Mouse (Mus musculus) kidney, embryonic 15.5 days (tissue): ENCODE measurements around the gene Msln. TPM values are rescaled to one million over a fixed set of nuclear protein-coding genes. Genes with fewer than 3 reads are reported as not detected.

Experiments
- ATAC-seq: fragments of 200-750 bp; cut with Nextera tagmentation; replicated peaks from 2 replicates; pipeline ENCODE4 v1.8.0; 2017; ENCODE audit warnings: moderate TSS enrichment; ENCODE audit not compliant: low FRiP score
- H3K27ac ChIP-seq: fragments of 300-500 bp; sonication (generic); 2 replicates; pipeline ENCODE4 v1.5.1; 2015; ENCODE audit warnings: mild to moderate bottlenecking, inconsistent platforms
- H3K27me3 ChIP-seq: fragments of 300-500 bp; sonication (generic); 2 replicates; pipeline ENCODE4 v1.6.1; 2015; ENCODE audit warnings: inconsistent platforms
- H3K36me3 ChIP-seq: fragments of 300-500 bp; sonication (generic); 2 replicates; pipeline ENCODE4 v1.6.1; 2015; ENCODE audit warnings: inconsistent platforms
- H3K4me1 ChIP-seq: fragments of 300-500 bp; sonication (generic); 2 replicates; pipeline ENCODE4 v1.6.1; 2015; ENCODE audit warnings: inconsistent platforms
- H3K4me2 ChIP-seq: fragments of 300-500 bp; sonication (generic); 2 replicates; pipeline ENCODE4 v1.6.1; 2015; ENCODE audit warnings: moderate library complexity, mild to moderate bottlenecking, inconsistent platforms
- H3K4me3 ChIP-seq: fragments of 300-500 bp; sonication (generic); replicated peaks from 2 replicates; pipeline ENCODE4 v1.5.1; 2015; ENCODE audit warnings: mild to moderate bottlenecking, inconsistent platforms
- H3K9ac ChIP-seq: fragments of 300-500 bp; sonication (generic); 2 replicates; pipeline ENCODE4 v1.6.1; 2015; ENCODE audit warnings: mild to moderate bottlenecking, inconsistent platforms
- H3K9me3 ChIP-seq: fragments of 300-500 bp; sonication (generic); replicated peaks from 2 replicates; pipeline ENCODE4 v1.6.1; 2016; ENCODE audit warnings: inconsistent platforms
- WGBS: fragments of 180-500 bp; shearing (Covaris S2); methylation state at CpG from one replicate; pipeline ENCODE4 v1.1.7; 2015; ENCODE audit warnings: mixed read lengths; 5-methylcytosine and 5-hydroxymethylcytosine counted together
- microRNA-seq: library from miRNA; unstranded; fragments of <30 nt; microRNA quantifications from one replicate; pipeline ENCODE4, GENCODE M21; 2016
- polyA plus RNA-seq: library from polyadenylated mRNA; unstranded; fragments of >200 nt; fragmentation: Nextera tagmentation; extraction: Ambion mirVana; gene quantifications from 2 replicates; pipeline ENCODE4 v1.2.1, GENCODE M21; 2015

Gene Msln
- polyA plus RNA-seq, 1 experiment from 2014 or later: 6.3 TPM

DNA sequence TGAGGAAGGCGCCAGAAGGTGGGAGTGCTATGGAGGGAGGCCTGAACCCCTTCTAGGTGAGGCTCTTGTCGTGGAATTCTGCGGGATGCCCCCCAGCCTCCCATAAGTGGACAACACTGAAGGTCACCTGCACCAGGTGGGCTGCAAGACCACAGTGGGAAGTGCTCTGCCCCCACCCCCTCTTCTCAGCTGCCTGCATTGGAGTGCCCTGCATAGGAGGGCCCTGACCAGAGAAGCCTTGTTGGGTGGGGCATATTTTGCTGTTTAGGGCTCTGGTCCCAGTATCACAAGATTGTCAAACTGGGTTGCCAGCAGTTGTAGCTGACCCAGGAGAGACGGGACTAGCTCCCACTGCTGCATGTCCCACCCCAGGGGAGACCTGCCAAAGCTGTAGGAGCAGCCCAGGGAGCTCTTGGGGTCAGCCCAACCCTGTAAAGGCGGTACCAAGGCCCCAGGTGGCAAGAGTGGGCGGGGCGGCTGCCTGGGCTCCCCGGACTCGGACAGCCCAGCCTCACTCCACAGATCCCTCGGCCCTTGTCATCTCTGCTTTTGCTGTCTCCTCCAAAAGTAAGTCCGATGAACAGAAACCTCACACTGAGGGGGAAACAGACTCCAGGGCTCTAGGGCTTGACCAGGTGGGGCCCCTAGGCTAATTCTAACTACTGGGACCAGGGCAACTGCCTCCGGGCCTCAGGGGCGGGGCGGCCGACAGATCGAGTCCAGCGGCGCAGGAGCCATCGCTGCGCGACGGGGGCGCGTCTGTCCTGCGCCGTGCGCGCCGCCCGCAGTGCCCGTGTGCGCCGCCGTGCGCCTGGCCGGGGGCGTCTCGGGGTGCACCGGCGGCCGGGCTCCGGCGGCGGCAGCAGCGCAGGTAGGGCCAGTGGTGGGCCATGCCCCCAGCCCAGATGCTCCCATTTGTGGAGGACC, 37.2 kb downstream of the Msln start, which contains the start of gene Gng13:
TSS of gene Gng13 (plus strand) at position 461 of the 927 bp plus-strand sequence.
- peak within 1 kb of the TSS; percentile 91 for H3K4me2 ChIP-seq
- H3K27ac ChIP-seq: no peak within 1 kb of the TSS
- H3K27me3 ChIP-seq: peaks cover 41% of the 10 kb centered on the region
- peak; percentile 74; the same call in 1 of the 2 replicates for ATAC-seq
- peaks cover 21% of the 10 kb centered on the region for H3K4me1 ChIP-seq
- H3K9me3 ChIP-seq: no peaks in the 10 kb centered on the region
- WGBS: 2% methylated on average over 42 of the region's 45 CpGs
- peak within 1 kb of the TSS; percentile 53 for H3K9ac ChIP-seq
- peaks cover 31% of the 10 kb centered on the region for H3K36me3 ChIP-seq
- peak within 1 kb of the TSS; percentile 46 for H3K4me3 ChIP-seq

DNA sequence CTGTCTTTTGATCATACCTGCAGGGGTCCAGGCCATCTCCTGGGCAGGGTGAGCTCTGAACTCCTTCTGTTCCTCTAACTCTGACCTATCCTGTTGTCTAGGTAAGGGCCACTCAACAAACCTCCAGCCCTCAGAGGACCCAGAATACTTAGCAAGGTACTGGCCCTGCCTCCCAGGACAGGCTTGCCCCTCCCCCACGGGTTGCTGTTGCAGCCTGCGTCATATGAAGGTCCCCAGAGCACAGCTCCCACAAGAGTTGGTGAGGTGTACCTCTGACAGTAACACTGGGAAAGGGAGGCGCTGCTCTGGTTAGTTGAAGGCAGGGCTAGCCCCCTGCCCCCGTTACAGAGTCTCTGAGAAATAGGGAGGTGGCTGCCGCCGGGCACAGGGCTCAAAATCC, 38.0 kb downstream of the Msln start:
- Histone ChIP-seq H3K4me2 (0 out of 2 replicates have a peak overlapping the region, but pooled peaks have one; percentile 91), H3K4me3 (no peak overlapping the region), H3K9ac (no peak overlapping the region), H3K27ac (no peak overlapping the region), H3K27me3 (peaks cover 41% of the 10 kb centered on the region), H3K9me3 (no peaks in the 10 kb centered on the region), H3K36me3 (peaks cover 22% of the 10 kb centered on the region), H3K4me1 (peaks cover 21% of the 10 kb centered on the region)
- no peak for ATAC-seq
- 4% methylated on average over 6 of the region's 6 CpGs for WGBS

DNA sequence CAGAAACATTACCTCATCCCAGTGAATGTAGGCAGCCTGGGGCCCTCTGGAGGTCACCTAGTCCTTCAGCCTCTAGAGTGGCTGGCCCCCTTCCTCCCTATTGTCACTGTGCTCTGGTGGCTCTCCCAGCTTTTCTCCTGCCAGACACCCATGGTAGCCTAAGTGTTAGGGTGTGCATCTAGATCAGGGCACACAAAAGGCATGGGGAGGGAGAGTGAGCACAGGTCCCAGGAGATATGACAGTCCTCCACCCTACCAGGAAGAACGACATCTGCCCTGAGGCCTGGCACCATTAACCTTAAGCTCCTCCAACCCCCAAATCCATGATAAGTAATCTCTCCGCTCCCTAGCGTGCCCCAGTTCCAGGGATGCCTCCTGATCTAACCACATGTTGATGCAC, 38.6 kb downstream of the Msln start:
- no peak for ATAC-seq
- H3K4me2 ChIP-seq: no peak overlapping the region
- H3K4me1 ChIP-seq: peaks cover 21% of the 10 kb centered on the region
- no peak overlapping the region for H3K4me3 ChIP-seq
- H3K9ac ChIP-seq: no peak overlapping the region
- H3K27ac ChIP-seq: no peak overlapping the region
- peaks cover 17% of the 10 kb centered on the region for H3K36me3 ChIP-seq
- H3K27me3 ChIP-seq: peaks cover 41% of the 10 kb centered on the region
- H3K9me3 ChIP-seq: no peaks in the 10 kb centered on the region
- WGBS: 65% methylated on average over 3 of the region's 3 CpGs

DNA sequence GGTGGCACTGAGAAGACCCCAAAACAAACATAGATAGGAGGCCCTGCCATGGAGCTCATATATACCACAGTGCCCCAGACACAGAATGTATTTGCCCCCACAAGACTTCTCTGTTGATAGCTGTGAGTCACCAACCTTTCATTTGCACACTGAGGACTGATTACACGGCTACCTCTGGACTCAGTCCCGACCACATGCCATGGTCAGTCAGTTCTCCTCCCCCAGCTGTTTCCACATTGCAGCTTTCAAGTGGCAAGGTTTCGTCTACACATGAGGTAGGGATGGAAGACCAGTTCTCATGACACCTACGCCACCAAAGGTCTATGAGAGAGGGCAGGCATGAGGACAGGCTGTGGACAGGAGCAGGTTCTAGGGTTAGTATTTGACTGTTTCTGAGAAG, 43.0 kb downstream of the Msln start:
- no peak overlapping the region for H3K9ac ChIP-seq
- WGBS: 76% methylated on average over 4 of the region's 4 CpGs
- no peak overlapping the region for H3K27ac ChIP-seq
- ATAC-seq: no peak
- no peak overlapping the region for H3K4me2 ChIP-seq
- peaks cover 1% of the 10 kb centered on the region; the same call in 1 of the 2 replicates for H3K4me1 ChIP-seq
- H3K9me3 ChIP-seq: no peaks in the 10 kb centered on the region
- H3K27me3 ChIP-seq: peaks cover 13% of the 10 kb centered on the region
- H3K36me3 ChIP-seq: no peaks in the 10 kb centered on the region
- H3K4me3 ChIP-seq: no peak overlapping the region

DNA sequence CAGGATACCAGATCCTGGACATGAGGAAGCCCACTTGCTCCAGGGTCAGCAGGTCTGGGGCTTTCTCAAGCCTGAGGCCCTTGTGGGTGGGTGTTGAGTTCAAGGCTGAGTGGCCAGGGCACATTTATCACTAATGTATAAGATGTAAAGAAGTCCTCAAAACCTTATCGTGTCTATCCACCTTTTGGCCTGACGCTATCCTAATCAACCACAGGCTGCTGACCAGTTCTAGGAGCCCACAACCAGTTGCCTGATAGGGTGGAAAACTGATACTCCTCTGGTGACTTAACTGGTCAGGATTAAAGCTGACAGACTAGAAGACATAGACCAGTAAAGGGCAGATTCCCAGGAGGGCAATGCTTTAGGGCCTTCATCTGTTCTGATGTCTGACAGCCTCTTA, 44.2 kb downstream of the Msln start:
- no peak for ATAC-seq
- no peak overlapping the region for H3K4me2 ChIP-seq

DNA sequence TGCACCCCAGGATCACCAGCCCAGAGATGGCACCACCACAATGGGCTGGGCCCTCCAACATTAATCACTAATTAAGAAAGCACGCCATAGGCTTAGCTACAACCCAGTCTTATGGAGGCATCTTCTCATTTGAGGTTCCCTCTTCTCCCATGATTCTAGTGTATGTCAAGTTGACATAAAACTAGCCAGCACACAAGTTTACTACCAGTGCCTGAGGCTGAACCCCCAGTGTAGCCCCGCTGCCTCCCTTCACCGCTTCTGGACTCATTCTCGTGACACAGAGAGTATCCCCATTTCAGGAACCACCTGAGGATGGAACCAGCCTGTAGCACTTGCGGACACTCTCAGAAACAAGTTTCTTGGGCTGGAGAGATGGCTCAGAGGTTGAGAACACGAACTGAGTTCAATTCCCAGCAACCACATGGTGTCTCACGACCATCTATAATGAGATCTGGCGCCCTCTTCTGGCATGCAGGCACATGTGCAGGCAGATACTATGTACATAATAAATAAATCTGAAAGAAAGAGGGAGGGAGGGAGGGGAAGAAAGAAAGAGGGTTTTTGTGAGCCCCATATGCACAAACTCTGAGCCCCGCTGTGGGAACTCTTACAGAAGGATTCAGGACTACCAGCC, 53.2 kb downstream of the Msln start:
- no peak overlapping the region for H3K27ac ChIP-seq
- WGBS: 62% methylated on average over 9 of the region's 9 CpGs
- H3K36me3 ChIP-seq: no peaks in the 10 kb centered on the region
- no peak overlapping the region for H3K4me3 ChIP-seq
- H3K4me2 ChIP-seq: no peak overlapping the region
- H3K4me1 ChIP-seq: no peaks in the 10 kb centered on the region
- H3K27me3 ChIP-seq: 0 out of 2 replicates have a peak, but pooled peaks cover 3% of the 10 kb centered on the region
- no peak for ATAC-seq
- no peak overlapping the region for H3K9ac ChIP-seq
- H3K9me3 ChIP-seq: no peaks in the 10 kb centered on the region

More for the DNA sequence above, 44.2 kb downstream of the Msln start:
- Histone ChIP-seq H3K4me3 (no peak overlapping the region), H3K4me1 (no peaks in the 10 kb centered on the region), H3K27ac (no peak overlapping the region), H3K27me3 (peaks cover 3% of the 10 kb centered on the region), H3K9ac (no peak overlapping the region), H3K9me3 (no peaks in the 10 kb centered on the region), H3K36me3 (no peaks in the 10 kb centered on the region)
- WGBS: 95% methylated on average over 2 of the region's 2 CpGs

Small RNAs within 50 kb of the gene (microRNA-seq; reads per million reads assigned to microRNA genes)
- not detected for gene Gm25083
- not detected for gene Mir6966

Other genes starting within 250 kb of the Msln start
- 5.1 and 5.9 TPM in 2 replicates for gene Sox8, start 183.7 kb downstream of the Msln start, polyA plus RNA-seq
- 30.9 and 32.1 TPM in 2 replicates for gene Lmf1, start 175.3 kb downstream of the Msln start, polyA plus RNA-seq
- 0.99 and 1.1 TPM in 2 replicates for gene Gng13, start 37.2 kb downstream of the Msln start, polyA plus RNA-seq
- gene Chtf18, start 27.0 kb downstream of the Msln start, polyA plus RNA-seq: 31.0 and 38.4 TPM in 2 replicates
- 19.3 and 20.7 TPM in 2 replicates for gene Rpusd1, start 26.7 kb downstream of the Msln start, polyA plus RNA-seq
- gene Mslnl, start 18.3 kb downstream of the Msln start, polyA plus RNA-seq: 0.08 TPM in 1 of 2 replicates, not detected in the other
- gene Narfl, start 19.4 kb upstream of the Msln start, polyA plus RNA-seq: 30.6 and 31.8 TPM in 2 replicates
- gene Haghl, start 31.3 kb upstream of the Msln start, polyA plus RNA-seq: 63.0 and 74.8 TPM in 2 replicates
- gene Ccdc78, start 32.2 kb upstream of the Msln start, polyA plus RNA-seq: 0.23 and 0.29 TPM in 2 replicates
- gene Fam173a, start 38.5 kb upstream of the Msln start, polyA plus RNA-seq: 91.7 and 101 TPM in 2 replicates
- gene AC134908.4, start 41.3 kb upstream of the Msln start, polyA plus RNA-seq: not detected in 2 replicates
- 53.5 and 58.5 TPM in 2 replicates for gene Metrn, start 42.8 kb upstream of the Msln start, polyA plus RNA-seq
- 1.5 and 2.2 TPM in 2 replicates for gene Fbxl16, start 54.7 kb upstream of the Msln start, polyA plus RNA-seq
- 28.1 and 31.8 TPM in 2 replicates for gene Wdr24, start 69.2 kb upstream of the Msln start, polyA plus RNA-seq
- gene Jmjd8, start 74.5 kb upstream of the Msln start, polyA plus RNA-seq: 56.2 and 61.4 TPM in 2 replicates
- 336 and 362 TPM in 2 replicates for gene Stub1, start 79.0 kb upstream of the Msln start, polyA plus RNA-seq
- 2.8 and 3.8 TPM in 2 replicates for gene Rhbdl1, start 82.9 kb upstream of the Msln start, polyA plus RNA-seq
- gene Gm20683, start 87.4 kb upstream of the Msln start, polyA plus RNA-seq: 1.8 and 3.0 TPM in 2 replicates
- gene Rhot2, start 90.5 kb upstream of the Msln start, polyA plus RNA-seq: 26.8 and 29.0 TPM in 2 replicates
- gene Wdr90, start 107.1 kb upstream of the Msln start, polyA plus RNA-seq: 31.2 and 35.6 TPM in 2 replicates
- gene Mcrip2, start 114.4 kb upstream of the Msln start, polyA plus RNA-seq: 54.9 and 55.1 TPM in 2 replicates
- gene Mettl26, start 120.7 kb upstream of the Msln start, polyA plus RNA-seq: 78.7 and 81.5 TPM in 2 replicates
- gene Wfikkn1, start 126.5 kb upstream of the Msln start, polyA plus RNA-seq: 0.49 and 0.56 TPM in 2 replicates
- gene Rab40c, start 165.3 kb upstream of the Msln start, polyA plus RNA-seq: 27.8 and 30.9 TPM in 2 replicates
- 72.2 and 76.4 TPM in 2 replicates for gene Pigq, start 190.6 kb upstream of the Msln start, polyA plus RNA-seq
- gene Nhlrc4, start 190.6 kb upstream of the Msln start, polyA plus RNA-seq: 1.5 TPM in 2 replicates
- gene A930017K11Rik, start 198.2 kb upstream of the Msln start, polyA plus RNA-seq: 5.4 and 5.7 TPM in 2 replicates
- 22.7 and 31.6 TPM in 2 replicates for gene Capn15, start 231.4 kb upstream of the Msln start, polyA plus RNA-seq